Mouse (Mus musculus) gastrocnemius, postnatal 4 days (tissue): ENCODE data around the gene Tex45. TPM values are rescaled to one million over a fixed set of nuclear protein-coding genes. Genes with fewer than 3 reads are reported as not detected.

Experiments used
- DNase-seq, 2 experiments: peaks; one replicate each; pipeline ENCODE4 v3.0.0; 2021 to 2022; ENCODE audit warnings: low spot score in 2 of 2, mixed read lengths in 2 of 2
- total RNA-seq, 2 experiments: library from RNA; stranded (reverse); gene quantifications; 2 replicates each; pipeline ENCODE4 v1.2.3; 2021

Tex45 gene
- total RNA-seq, 2 experiments from 2014 or later = 0.16 TPM; not detected in 1

- no peak for DNase-seq
These were observed 61.3 kb downstream of the Tex45 start for GRCm38 (mm10) chr8:3531936-3532335.

DNA sequence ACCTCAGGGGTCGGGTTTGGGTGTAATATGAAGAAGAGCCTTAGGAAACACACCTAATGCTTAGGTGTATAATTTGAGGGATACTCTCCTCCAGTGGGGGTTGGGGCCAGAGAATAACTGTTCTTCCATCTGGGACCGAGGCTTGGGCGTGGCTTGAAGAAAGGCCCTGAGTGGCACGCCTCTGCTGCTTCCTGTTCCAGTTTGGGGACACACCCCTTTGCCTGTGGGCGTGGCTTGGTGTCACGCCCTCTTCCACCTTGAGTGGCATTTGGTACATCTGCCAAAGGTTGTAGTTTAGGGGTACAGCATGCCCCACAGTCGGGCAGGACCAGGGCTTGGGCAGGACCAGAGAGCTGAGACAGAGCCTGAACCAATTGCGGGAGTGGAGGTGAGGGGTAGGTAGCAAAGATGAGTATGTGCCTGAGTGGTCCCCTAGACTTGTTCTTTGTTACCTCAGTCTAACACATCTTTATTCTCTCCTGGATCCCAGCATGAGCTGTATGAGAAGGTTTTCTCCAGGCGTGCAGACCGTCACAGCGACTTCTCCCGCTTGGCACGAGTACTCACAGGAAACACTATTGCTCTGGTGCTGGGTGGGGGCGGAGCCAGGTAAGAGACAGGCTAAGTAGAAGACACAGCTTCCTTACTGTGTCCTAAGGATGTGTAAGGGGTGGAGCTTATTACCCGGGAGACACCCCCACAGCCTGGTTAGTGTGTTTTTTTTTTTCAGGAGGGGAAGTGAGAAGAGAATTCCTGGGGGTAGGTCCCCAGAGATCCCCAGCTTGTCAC, 65.6 kb downstream of the Tex45 start:
- DNase-seq = no peak

Other genes with a start within 250 kb of the Tex45 start
- 10 to 100 TPM; 71.0 to 73.6 TPM for gene Insr, start 191.2 kb upstream of the Tex45 start, total RNA-seq
- under 1 TPM; 0.39 to 0.49 TPM for gene A430078G23Rik, start 117.4 kb upstream of the Tex45 start, total RNA-seq
- gene Arhgef18, start 77.9 kb upstream of the Tex45 start, total RNA-seq = 10 to 100 TPM; 16.9 to 17.3 TPM
- gene Pex11g, start 3.2 kb upstream of the Tex45 start, total RNA-seq = 1 to 10 TPM; 3.1 to 5.9 TPM
- gene Zfp358, start 22.3 kb downstream of the Tex45 start, total RNA-seq = 10 to 100 TPM; 22.3 to 23.6 TPM
- gene Mcoln1, start 29.6 kb downstream of the Tex45 start, total RNA-seq = 10 to 100 TPM; 22.8 to 26.7 TPM
- gene Pnpla6, start 44.5 kb downstream of the Tex45 start, total RNA-seq = 10 to 100 TPM; 15.8 to 20.6 TPM
- not detected for gene C330021F23Rik, start 97.1 kb downstream of the Tex45 start, total RNA-seq
- 1 to 10 TPM; 1.8 to 2.6 TPM for gene Camsap3, start 116.4 kb downstream of the Tex45 start, total RNA-seq
- gene Xab2, start 150.5 kb downstream of the Tex45 start, total RNA-seq = 10 to 100 TPM; 21.1 to 23.2 TPM
- 10 to 100 TPM; 59.7 to 70.0 TPM for gene Pet100, start 150.7 kb downstream of the Tex45 start, total RNA-seq
- under 1 TPM in 1 of 2 experiments, not detected in 1; 0.65 TPM for gene Pcp2, start 154.7 kb downstream of the Tex45 start, total RNA-seq
- gene Stxbp2, start 160.1 kb downstream of the Tex45 start, total RNA-seq = 1 to 10 TPM; 3.1 to 7.2 TPM
- 10 to 100 TPM in 1 of 2 experiments, 1 to 10 TPM in 1; 7.6 to 11.6 TPM for gene Retn, start 184.9 kb downstream of the Tex45 start, total RNA-seq
- under 1 TPM; 0.25 to 0.52 TPM for gene Mcemp1, start 194.9 kb downstream of the Tex45 start, total RNA-seq
- gene Fcor, start 201.5 kb downstream of the Tex45 start, total RNA-seq = 1 to 10 TPM; 2.5 to 2.9 TPM
- 10 to 100 TPM; 25.9 to 27.8 TPM for gene Trappc5, start 205.4 kb downstream of the Tex45 start, total RNA-seq
- under 1 TPM; 0.67 to 0.86 TPM for gene Fcer2a, start 223.3 kb downstream of the Tex45 start, total RNA-seq
- under 1 TPM in 1 of 2 experiments, not detected in 1; 0.21 TPM for gene Clec4g, start 249.8 kb downstream of the Tex45 start, total RNA-seq